Mouse (Mus musculus) adrenal gland, postnatal 25 days (tissue): ENCODE results near the gene Slc24a4. TPM values are rescaled to one million over a fixed set of nuclear protein-coding genes. Genes with fewer than 3 reads are reported as not detected.

Experiments used
- DNase-seq: peaks from one replicate; pipeline ENCODE4 v3.0.0; 2021; ENCODE audit warnings: mixed read lengths
- total RNA-seq: library from RNA; stranded (reverse); gene quantifications from 2 replicates; pipeline ENCODE4 v1.2.3, GENCODE M21; 2021

Slc24a4 gene
- total RNA-seq, 1 experiment from 2014 or later = 1.2 TPM

- DNase-seq = no peak
These were observed 180.7 kb downstream of the Slc24a4 start for GRCm38 (mm10) chr12:102309099-102309799.

GRCm38 (mm10) chr12:102309800-102310195, 181.3 kb downstream of the Slc24a4 start:
- no peak for DNase-seq

- DNase-seq = no peak
These were observed 181.7 kb downstream of the Slc24a4 start for GRCm38 (mm10) chr12:102310261-102310660.

GRCm38 (mm10) chr12:102311454-102311853, 182.9 kb downstream of the Slc24a4 start:
- no peak for DNase-seq

Other genes with a start within 250 kb of the Slc24a4 start
- 41.5 and 42.3 TPM in 2 replicates for gene Trip11, start 215.5 kb upstream of the Slc24a4 start, total RNA-seq
- 18.5 and 30.1 TPM in 2 replicates for gene Atxn3, start 170.5 kb upstream of the Slc24a4 start, total RNA-seq
- gene Cpsf2, start 152.7 kb upstream of the Slc24a4 start, total RNA-seq = 39.6 and 39.7 TPM in 2 replicates
- gene Rin3, start 154.3 kb downstream of the Slc24a4 start, total RNA-seq = 12.4 and 13.3 TPM in 2 replicates